Mouse (Mus musculus): ENCODE data around the gene Ptgdr2. TPM values are rescaled to one million over a fixed set of nuclear protein-coding genes. Genes with fewer than 3 reads are reported as not detected.

Gene Ptgdr2
- not detected in 2 replicates for polyA plus RNA-seq (2015; fragmentation: Nextera tagmentation; extraction: Ambion mirVana)

GRCm38 (mm10) chr19:10937110-10937563 lies at the start of gene Ptgdr2:
TSS of gene Ptgdr2 (plus strand) at chr19:10937160.
- H3K4me1 ChIP-seq (replicated peaks): peaks cover 39% of the 10 kb centered on the region
- peak within 1 kb of the TSS; percentile 34 for H3K4me2 ChIP-seq
- DNase-seq (peak; percentile 45), ATAC-seq (ENCODE audit: low read depth) (peak; percentile 87)
- H3K4me3 ChIP-seq (replicated peaks): no peak within 1 kb of the TSS
- peak within 1 kb of the TSS; percentile 17; the same call in 1 of the 2 replicates for H3K27ac ChIP-seq
- H3K36me3 ChIP-seq: peaks cover 6% of the 10 kb centered on the region
- peak within 1 kb of the TSS; percentile 34; the same call in 1 of the 2 replicates for H3K9ac ChIP-seq
- WGBS (ENCODE audit: insufficient replicate concordance): 8% methylated on average over 5 of the region's 5 CpGs
- H3K27me3 ChIP-seq: no peaks in the 10 kb centered on the region
- H3K9me3 ChIP-seq (replicated peaks): no peaks in the 10 kb centered on the region

GRCm38 (mm10) chr19:10892201-10892600 lies 44.8 kb upstream of the Ptgdr2 start:
- Histone ChIP-seq H3K36me3 (peaks cover 2% of the 10 kb centered on the region; the same call in 1 of the 2 replicates), H3K4me3 (replicated peaks) (no peak overlapping the region), H3K9ac (no peak overlapping the region), H3K27me3 (no peaks in the 10 kb centered on the region), H3K9me3 (replicated peaks) (no peaks in the 10 kb centered on the region), H3K27ac (no peak overlapping the region), H3K4me1 (replicated peaks) (peaks cover 26% of the 10 kb centered on the region), H3K4me2 (no peak overlapping the region)
- DNase-seq (no peak), ATAC-seq (ENCODE audit: low read depth) (no peak)
- WGBS (ENCODE audit: insufficient replicate concordance): 73% methylated on average over 3 of the region's 3 CpGs

- WGBS (ENCODE audit: insufficient replicate concordance): under 1% methylated on average over 43 of the region's 43 CpGs
- H3K4me1 ChIP-seq (replicated peaks): peaks cover 33% of the 10 kb centered on the region
- no peaks in the 10 kb centered on the region for H3K9me3 ChIP-seq (replicated peaks)
- DNase-seq (peak; percentile 95), ATAC-seq (ENCODE audit: low read depth) (peak; percentile 94)
- H3K4me2 ChIP-seq: peak within 1 kb of the TSS; percentile 95
- peak within 1 kb of the TSS; percentile 91 for H3K9ac ChIP-seq
- H3K4me3 ChIP-seq (replicated peaks): peak within 1 kb of the TSS; percentile 80
- no peaks in the 10 kb centered on the region for H3K27me3 ChIP-seq
- peak within 1 kb of the TSS; percentile 86 for H3K27ac ChIP-seq
- peaks cover 30% of the 10 kb centered on the region for H3K36me3 ChIP-seq
These were observed 41.9 kb upstream of the Ptgdr2 start, which contains the start of gene Prpf19 for GRCm38 (mm10) chr19:10895016-10895528. TSS of gene Prpf19 (plus strand) at chr19:10895231.

GRCm38 (mm10) chr19:10895708-10896107 lies 41.3 kb upstream of the Ptgdr2 start:
- Histone ChIP-seq H3K9ac (peak overlapping the region; percentile 91), H3K36me3 (peaks cover 37% of the 10 kb centered on the region), H3K9me3 (replicated peaks) (no peaks in the 10 kb centered on the region), H3K4me1 (replicated peaks) (peaks cover 33% of the 10 kb centered on the region), H3K27me3 (no peaks in the 10 kb centered on the region), H3K4me3 (replicated peaks) (peak overlapping the region; percentile 80), H3K4me2 (peak overlapping the region; percentile 95), H3K27ac (peak overlapping the region; percentile 86)
- under 1% methylated on average over 16 of the region's 16 CpGs for WGBS (ENCODE audit: insufficient replicate concordance)
- no peak for ATAC-seq (ENCODE audit: low read depth)
- no peak for DNase-seq

GRCm38 (mm10) chr19:10896849-10897248 lies 40.1 kb upstream of the Ptgdr2 start:
- WGBS (ENCODE audit: insufficient replicate concordance): 63% methylated on average over 7 of the region's 7 CpGs
- ATAC-seq (ENCODE audit: low read depth): no peak
- H3K27ac ChIP-seq: no peak overlapping the region

GRCm38 (mm10) chr19:10897491-10897890 lies 39.5 kb upstream of the Ptgdr2 start:
- peaks cover 55% of the 10 kb centered on the region for H3K36me3 ChIP-seq
- 0 out of 2 replicates have a peak overlapping the region, but pooled peaks have one; percentile 80 for H3K4me3 ChIP-seq (replicated peaks)
- ATAC-seq (ENCODE audit: low read depth) (no peak), DNase-seq (no peak)
- H3K9ac ChIP-seq: peak overlapping the region; percentile 91; the same call in 1 of the 2 replicates
- H3K4me2 ChIP-seq: peak overlapping the region; percentile 95
- H3K4me1 ChIP-seq (replicated peaks): peaks cover 33% of the 10 kb centered on the region
- H3K9me3 ChIP-seq (replicated peaks): no peaks in the 10 kb centered on the region
- H3K27ac ChIP-seq: no peak overlapping the region
- WGBS (ENCODE audit: insufficient replicate concordance): 70% methylated on average over 8 of the region's 8 CpGs
- H3K27me3 ChIP-seq: no peaks in the 10 kb centered on the region

More at GRCm38 (mm10) chr19:10896849-10897248, 40.1 kb upstream of the Ptgdr2 start:
- peak overlapping the region; percentile 91 for H3K9ac ChIP-seq
- DNase-seq: no peak
- peak overlapping the region; percentile 95 for H3K4me2 ChIP-seq
- no peaks in the 10 kb centered on the region for H3K9me3 ChIP-seq (replicated peaks)
- peaks cover 33% of the 10 kb centered on the region for H3K4me1 ChIP-seq (replicated peaks)
- peak overlapping the region; percentile 80 for H3K4me3 ChIP-seq (replicated peaks)
- H3K36me3 ChIP-seq: peaks cover 48% of the 10 kb centered on the region
- H3K27me3 ChIP-seq: no peaks in the 10 kb centered on the region

GRCm38 (mm10) chr19:10900315-10900714 lies 36.6 kb upstream of the Ptgdr2 start:
- no peaks in the 10 kb centered on the region for H3K9me3 ChIP-seq (replicated peaks)
- ATAC-seq (ENCODE audit: low read depth) (no peak), DNase-seq (no peak)
- WGBS (ENCODE audit: insufficient replicate concordance): 81% methylated on average over 6 of the region's 6 CpGs
- no peak overlapping the region for H3K4me2 ChIP-seq
- no peak overlapping the region for H3K27ac ChIP-seq
- peaks cover 83% of the 10 kb centered on the region for H3K36me3 ChIP-seq
- H3K27me3 ChIP-seq: no peaks in the 10 kb centered on the region
- H3K4me3 ChIP-seq (replicated peaks): no peak overlapping the region
- peaks cover 31% of the 10 kb centered on the region for H3K4me1 ChIP-seq (replicated peaks)
- H3K9ac ChIP-seq: no peak overlapping the region

GRCm38 (mm10) chr19:10901046-10901445 lies 35.9 kb upstream of the Ptgdr2 start:
- ATAC-seq (ENCODE audit: low read depth): no peak
- no peak overlapping the region for H3K27ac ChIP-seq
- peaks cover 90% of the 10 kb centered on the region for H3K36me3 ChIP-seq
- WGBS (ENCODE audit: insufficient replicate concordance): 77% methylated on average over 5 of the region's 5 CpGs
- H3K9me3 ChIP-seq (replicated peaks): no peaks in the 10 kb centered on the region
- peaks cover 26% of the 10 kb centered on the region for H3K4me1 ChIP-seq (replicated peaks)
- no peak overlapping the region for H3K4me3 ChIP-seq (replicated peaks)
- DNase-seq: no peak
- no peak overlapping the region for H3K9ac ChIP-seq
- H3K27me3 ChIP-seq: no peaks in the 10 kb centered on the region
- H3K4me2 ChIP-seq: no peak overlapping the region

GRCm38 (mm10) chr19:10904512-10904911 lies 32.4 kb upstream of the Ptgdr2 start:
- no peaks in the 10 kb centered on the region for H3K9me3 ChIP-seq (replicated peaks)
- peak overlapping the region; percentile 29; the same call in 1 of the 2 replicates for H3K27ac ChIP-seq
- H3K27me3 ChIP-seq: no peaks in the 10 kb centered on the region
- ATAC-seq (ENCODE audit: low read depth): no peak
- H3K4me1 ChIP-seq (replicated peaks): peaks cover 8% of the 10 kb centered on the region
- H3K9ac ChIP-seq: no peak overlapping the region
- WGBS (ENCODE audit: insufficient replicate concordance): 84% methylated on average over 5 of the region's 5 CpGs
- no peak for DNase-seq
- no peak overlapping the region for H3K4me2 ChIP-seq
- peaks cover 84% of the 10 kb centered on the region for H3K36me3 ChIP-seq
- no peak overlapping the region for H3K4me3 ChIP-seq (replicated peaks)

GRCm38 (mm10) chr19:10904927-10905727 lies 31.8 kb upstream of the Ptgdr2 start:
- Histone ChIP-seq H3K9me3 (replicated peaks) (no peaks in the 10 kb centered on the region), H3K4me3 (replicated peaks) (no peak overlapping the region), H3K4me2 (no peak overlapping the region), H3K27ac (peak overlapping the region; percentile 16), H3K36me3 (peaks cover 78% of the 10 kb centered on the region), H3K9ac (no peak overlapping the region), H3K27me3 (no peaks in the 10 kb centered on the region), H3K4me1 (replicated peaks) (peaks cover 8% of the 10 kb centered on the region)
- WGBS (ENCODE audit: insufficient replicate concordance): 68% methylated on average over 7 of the region's 7 CpGs
- ATAC-seq (ENCODE audit: low read depth): peak; percentile 32; the same call in 1 of the 2 replicates
- DNase-seq: no peak

GRCm38 (mm10) chr19:10905728-10906000 lies 31.3 kb upstream of the Ptgdr2 start:
- no peak overlapping the region for H3K4me3 ChIP-seq (replicated peaks)
- H3K9ac ChIP-seq: no peak overlapping the region
- H3K27me3 ChIP-seq: no peaks in the 10 kb centered on the region
- H3K9me3 ChIP-seq (replicated peaks): no peaks in the 10 kb centered on the region
- WGBS (ENCODE audit: insufficient replicate concordance): 81% methylated on average over 5 of the region's 5 CpGs
- peaks cover 73% of the 10 kb centered on the region for H3K36me3 ChIP-seq
- no peak for DNase-seq
- ATAC-seq (ENCODE audit: low read depth): no peak
- peak overlapping the region; percentile 16; the same call in 1 of the 2 replicates for H3K27ac ChIP-seq
- peaks cover 8% of the 10 kb centered on the region for H3K4me1 ChIP-seq (replicated peaks)
- no peak overlapping the region for H3K4me2 ChIP-seq

Data from liver, embryonic 13.5 days (tissue).